Mouse (Mus musculus): ENCODE measurements around the gene Lrmda.

DNA sequence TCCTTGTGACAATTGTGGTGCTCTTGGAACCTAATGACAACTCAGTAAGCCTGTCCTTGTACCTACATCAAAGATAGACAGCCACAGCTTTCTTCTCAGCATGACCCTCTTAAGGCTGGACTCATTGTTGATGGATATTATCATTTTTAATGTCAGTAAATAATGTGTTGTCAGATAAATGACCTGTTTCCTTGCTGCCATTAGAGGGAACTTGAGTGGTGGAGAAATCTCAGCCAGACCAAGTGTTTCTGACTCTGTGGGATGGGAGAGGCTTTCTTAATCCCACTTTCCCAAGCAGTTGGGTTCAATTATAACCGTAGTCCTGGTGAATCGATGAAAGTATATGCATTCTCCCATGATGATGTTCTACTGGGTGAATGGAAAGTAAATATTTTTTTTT lies 668.9 kb downstream of the Lrmda start:
- TF ChIP-seq POLR2A (IDR thresholded peaks at IDR 0.05; ENCODE audit: extremely low read depth, insufficient read depth, low read length) (no peak), CTCF (IDR thresholded peaks at IDR 0.05; ENCODE audit: extremely low read depth, insufficient read depth, low read length) (no peak)
